Mouse (Mus musculus): ENCODE data around the gene Tusc2.

Tusc2 gene

DNA sequence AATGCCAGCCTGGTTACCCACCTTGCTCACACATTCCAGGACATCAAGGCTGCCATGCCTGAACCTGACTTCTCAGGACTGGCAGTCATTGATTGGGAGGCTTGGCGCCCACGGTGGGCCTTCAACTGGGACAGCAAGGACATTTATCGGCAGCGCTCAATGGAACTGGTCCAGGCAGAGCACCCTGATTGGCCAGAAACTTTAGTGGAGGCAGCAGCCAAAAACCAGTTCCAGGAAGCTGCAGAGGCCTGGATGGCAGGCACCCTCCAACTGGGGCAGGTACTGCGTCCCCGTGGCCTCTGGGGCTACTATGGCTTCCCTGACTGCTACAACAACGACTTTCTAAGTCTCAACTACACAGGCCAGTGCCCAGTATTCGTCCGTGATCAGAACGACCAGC is 14.8 kb downstream of the Tusc2 start:
- Histone ChIP-seq H3K36me3 (ENCODE audit: insufficient read depth, low read length) (peaks cover 23% of the 10 kb centered on the region), H3K4me1 (replicated peaks; ENCODE audit: low read depth, low read length) (peaks cover 82% of the 10 kb centered on the region)
- TF ChIP-seq NANOG (IDR thresholded peaks at IDR 0.05; ENCODE audit: borderline replicate concordance, low read length) (no peak), POU5F1 (IDR thresholded peaks at IDR 0.05; ENCODE audit: borderline replicate concordance, low read length) (no peak), CTCF (conservative IDR thresholded peaks at IDR 0.05; ENCODE audit: low read length) (no peak)

DNA sequence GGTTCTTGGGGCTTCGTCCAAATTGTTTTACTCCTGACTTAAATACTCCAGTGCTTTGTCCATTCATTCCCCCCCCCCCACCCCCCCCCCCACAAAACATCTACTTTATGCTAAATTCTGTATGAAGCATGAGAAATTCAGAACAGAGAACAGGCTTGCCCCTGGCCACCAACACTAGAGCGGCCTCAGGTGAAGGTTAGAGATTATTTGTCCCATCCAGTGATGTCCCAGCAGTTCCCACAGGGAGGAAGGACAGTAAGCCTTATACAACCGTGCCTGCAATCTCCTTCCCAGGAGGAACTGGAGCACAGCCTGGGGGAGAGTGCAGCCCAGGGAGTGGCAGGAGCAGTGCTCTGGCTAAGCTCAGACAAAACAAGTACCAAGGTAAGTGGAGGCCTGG is 15.5 kb downstream of the Tusc2 start, which contains the start of gene Naa80:
Gene Naa80, plus strand, starts transcription at position 301 of the 400 bp plus-strand sequence.
- no peaks in the 10 kb centered on the region for H3K27me3 ChIP-seq (ENCODE audit: insufficient read depth, low read length)
- no peak for TF ChIP-seq POU5F1 (IDR thresholded peaks at IDR 0.05; ENCODE audit: borderline replicate concordance, low read length)
- TF ChIP-seq CTCF (conservative IDR thresholded peaks at IDR 0.05; ENCODE audit: low read length), result no peak
- TF ChIP-seq NANOG (IDR thresholded peaks at IDR 0.05; ENCODE audit: borderline replicate concordance, low read length), result no peak
- no peaks in the 10 kb centered on the region for H3K9me3 ChIP-seq (ENCODE audit: low read length)
- peaks cover 85% of the 10 kb centered on the region for H3K4me1 ChIP-seq (replicated peaks; ENCODE audit: low read depth, low read length)
- H3K36me3 ChIP-seq (ENCODE audit: insufficient read depth, low read length), result peaks cover 26% of the 10 kb centered on the region
- peak within 1 kb of the TSS; percentile 77; the same call in 1 of the 2 replicates for H3K4me3 ChIP-seq (replicated peaks; ENCODE audit: low read length)

More for the DNA sequence above, 14.8 kb downstream of the Tusc2 start:
- H3K27me3 ChIP-seq (ENCODE audit: insufficient read depth, low read length), result no peaks in the 10 kb centered on the region
- no peaks in the 10 kb centered on the region for H3K9me3 ChIP-seq (ENCODE audit: low read length)
- H3K4me3 ChIP-seq (replicated peaks; ENCODE audit: low read length), result peak overlapping the region; percentile 77; the same call in 1 of the 2 replicates

DNA sequence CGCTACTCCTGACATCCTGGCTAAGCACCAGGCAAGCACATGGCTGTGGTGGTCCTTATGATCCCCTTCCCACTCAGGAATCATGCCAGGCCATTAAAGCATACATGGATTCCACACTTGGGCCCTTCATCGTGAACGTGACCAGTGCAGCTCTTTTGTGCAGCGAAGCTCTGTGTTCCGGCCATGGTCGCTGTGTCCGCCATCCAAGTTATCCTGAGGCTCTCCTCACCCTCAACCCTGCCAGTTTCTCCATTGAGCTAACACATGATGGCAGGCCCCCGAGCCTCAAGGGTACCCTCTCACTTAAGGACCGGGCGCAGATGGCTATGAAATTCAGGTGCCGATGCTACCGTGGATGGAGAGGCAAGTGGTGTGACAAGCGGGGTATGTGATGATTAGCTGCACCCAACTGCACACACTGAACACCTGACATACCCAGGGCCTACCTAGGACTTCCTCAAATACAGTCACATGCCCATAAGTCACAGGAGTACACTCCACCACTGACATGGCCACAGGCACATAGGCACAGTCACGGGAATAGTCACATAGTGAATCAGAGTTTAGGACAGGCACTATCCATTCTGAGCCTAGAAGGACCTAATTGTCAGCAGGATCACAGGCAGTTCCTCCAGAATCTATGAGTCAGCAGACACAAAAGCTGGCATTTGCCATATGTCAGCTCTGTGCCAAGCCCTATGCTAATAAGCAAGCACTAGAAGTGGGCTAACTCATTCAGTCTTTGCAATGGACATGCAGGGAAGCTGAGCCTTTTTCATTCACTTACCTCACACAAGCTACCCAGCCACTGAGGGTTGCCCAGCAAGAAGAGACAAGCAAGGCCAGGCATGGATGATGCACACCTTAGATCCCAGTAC is 16.2 kb downstream of the Tusc2 start:
- TF ChIP-seq CTCF (conservative IDR thresholded peaks at IDR 0.05; ENCODE audit: low read length) (no peak), POU5F1 (IDR thresholded peaks at IDR 0.05; ENCODE audit: borderline replicate concordance, low read length) (no peak), NANOG (IDR thresholded peaks at IDR 0.05; ENCODE audit: borderline replicate concordance, low read length) (no peak)
- H3K27me3 ChIP-seq (ENCODE audit: insufficient read depth, low read length), result no peaks in the 10 kb centered on the region
- H3K4me1 ChIP-seq (replicated peaks; ENCODE audit: low read depth, low read length), result peaks cover 85% of the 10 kb centered on the region
- peaks cover 32% of the 10 kb centered on the region for H3K36me3 ChIP-seq (ENCODE audit: insufficient read depth, low read length)
- H3K4me3 ChIP-seq (replicated peaks; ENCODE audit: low read length), result no peak overlapping the region
- H3K9me3 ChIP-seq (ENCODE audit: low read length), result no peaks in the 10 kb centered on the region

DNA sequence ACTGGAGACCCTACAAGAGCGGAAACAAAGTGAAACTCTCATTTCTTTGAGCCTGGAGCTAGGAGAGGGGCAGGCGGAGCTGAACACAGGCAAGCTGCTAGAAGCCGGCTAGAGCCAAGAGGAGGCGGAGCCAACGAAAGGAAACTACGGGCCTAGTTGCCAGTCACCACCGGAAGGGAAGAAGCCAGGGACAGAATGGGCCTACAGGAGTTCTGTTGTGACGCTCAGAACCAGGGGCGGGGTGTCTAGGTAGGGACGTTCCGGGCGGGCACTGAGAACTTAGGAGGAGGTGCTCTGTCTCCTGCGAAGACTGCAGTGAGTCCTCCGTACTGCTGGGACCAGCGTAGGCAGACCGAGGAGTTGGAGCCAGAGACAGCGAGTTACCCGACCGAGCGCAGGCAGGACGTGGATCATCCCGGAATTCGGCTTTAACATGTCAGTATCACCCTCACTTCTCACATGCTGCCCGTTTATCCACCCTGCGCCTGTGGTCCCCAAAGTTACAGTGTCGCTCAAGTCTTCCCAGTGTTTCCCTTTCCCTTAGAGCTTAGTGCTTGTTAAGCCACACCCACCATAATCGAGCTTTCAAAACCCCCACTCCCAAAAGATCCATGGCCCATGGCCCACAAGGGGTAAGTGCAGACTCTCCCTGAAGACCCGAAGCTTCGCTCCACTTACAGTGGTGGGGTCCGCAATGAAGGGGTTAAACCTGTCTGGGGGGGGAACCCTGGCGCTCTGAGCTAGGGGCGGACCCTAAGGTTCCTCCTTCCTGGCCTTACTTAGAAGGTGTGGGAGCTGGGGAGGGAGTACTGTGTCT is 17.7 kb downstream of the Tusc2 start, which contains the start of gene Hyal3:
Gene Hyal3, plus strand, starts transcription at position 318 of the 817 bp plus-strand sequence.
- no peaks in the 10 kb centered on the region for H3K9me3 ChIP-seq (ENCODE audit: low read length)
- peak within 1 kb of the TSS; percentile 83 for H3K4me3 ChIP-seq (replicated peaks; ENCODE audit: low read length)
- H3K4me1 ChIP-seq (replicated peaks; ENCODE audit: low read depth, low read length), result peaks cover 75% of the 10 kb centered on the region
- H3K27me3 ChIP-seq (ENCODE audit: insufficient read depth, low read length), result no peaks in the 10 kb centered on the region
- no peak for TF ChIP-seq POU5F1 (IDR thresholded peaks at IDR 0.05; ENCODE audit: borderline replicate concordance, low read length)
- no peak for TF ChIP-seq CTCF (conservative IDR thresholded peaks at IDR 0.05; ENCODE audit: low read length)
- TF ChIP-seq NANOG (IDR thresholded peaks at IDR 0.05; ENCODE audit: borderline replicate concordance, low read length), result no peak
- peaks cover 36% of the 10 kb centered on the region for H3K36me3 ChIP-seq (ENCODE audit: insufficient read depth, low read length)

DNA sequence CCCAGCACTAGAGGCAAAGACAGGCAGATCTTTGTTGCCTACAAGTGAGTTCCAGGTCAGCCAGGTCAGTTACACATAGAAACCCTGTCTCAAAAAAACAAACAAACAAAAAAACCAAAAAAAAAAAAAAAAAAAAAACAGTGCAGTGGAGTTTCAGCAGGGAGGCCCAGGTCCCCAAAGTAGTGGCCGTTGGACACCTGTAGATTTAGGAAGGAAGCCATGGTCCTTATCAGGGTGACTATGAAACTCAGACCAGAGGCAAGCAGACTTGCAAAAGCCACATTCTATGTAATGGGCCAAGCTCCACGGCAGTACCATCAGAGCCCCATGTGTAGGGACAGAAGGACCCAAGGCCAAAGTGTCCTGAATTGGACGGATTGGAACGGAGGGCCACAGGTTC is 18.5 kb downstream of the Tusc2 start:
- Histone ChIP-seq H3K36me3 (ENCODE audit: insufficient read depth, low read length) (peaks cover 36% of the 10 kb centered on the region), H3K4me3 (replicated peaks; ENCODE audit: low read length) (peak overlapping the region; percentile 83), H3K4me1 (replicated peaks; ENCODE audit: low read depth, low read length) (peaks cover 71% of the 10 kb centered on the region), H3K9me3 (ENCODE audit: low read length) (no peaks in the 10 kb centered on the region), H3K27me3 (ENCODE audit: insufficient read depth, low read length) (no peaks in the 10 kb centered on the region)
- no peak for TF ChIP-seq POU5F1 (IDR thresholded peaks at IDR 0.05; ENCODE audit: borderline replicate concordance, low read length)
- no peak for TF ChIP-seq NANOG (IDR thresholded peaks at IDR 0.05; ENCODE audit: borderline replicate concordance, low read length)
- no peak for TF ChIP-seq CTCF (conservative IDR thresholded peaks at IDR 0.05; ENCODE audit: low read length)

DNA sequence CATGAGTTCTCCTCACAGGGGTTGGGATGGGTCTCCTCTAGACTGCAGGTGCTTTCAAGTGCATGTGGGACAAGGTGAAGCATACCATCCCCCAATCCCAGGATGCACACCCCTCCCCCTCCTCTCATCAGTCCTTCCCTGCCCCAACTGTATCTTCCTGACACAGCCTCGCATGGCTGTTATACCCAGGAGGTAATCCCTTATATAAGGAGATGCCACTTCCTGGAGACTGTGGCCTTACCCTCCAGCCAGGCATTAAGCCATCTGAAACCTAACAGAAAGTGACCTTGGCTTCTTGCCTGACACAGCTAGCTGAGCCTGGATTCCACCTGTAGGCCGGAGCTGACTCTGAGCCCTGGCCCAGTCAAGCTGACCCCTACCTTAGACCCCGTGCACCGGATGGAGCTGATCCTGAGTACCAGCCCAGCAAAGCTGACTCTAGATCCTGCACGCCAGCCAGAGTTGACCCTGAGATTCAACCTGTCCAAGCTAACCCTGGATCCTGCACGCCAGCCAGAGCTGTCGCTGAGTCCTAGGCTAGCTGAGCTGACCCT is 19.5 kb downstream of the Tusc2 start:
- H3K4me1 ChIP-seq (replicated peaks; ENCODE audit: low read depth, low read length), result peaks cover 64% of the 10 kb centered on the region
- H3K4me3 ChIP-seq (replicated peaks; ENCODE audit: low read length), result no peak overlapping the region
- no peak for TF ChIP-seq CTCF (conservative IDR thresholded peaks at IDR 0.05; ENCODE audit: low read length)
- no peak for TF ChIP-seq NANOG (IDR thresholded peaks at IDR 0.05; ENCODE audit: borderline replicate concordance, low read length)
- no peak for TF ChIP-seq POU5F1 (IDR thresholded peaks at IDR 0.05; ENCODE audit: borderline replicate concordance, low read length)
- no peaks in the 10 kb centered on the region for H3K9me3 ChIP-seq (ENCODE audit: low read length)
- no peaks in the 10 kb centered on the region for H3K27me3 ChIP-seq (ENCODE audit: insufficient read depth, low read length)
- H3K36me3 ChIP-seq (ENCODE audit: insufficient read depth, low read length), result peaks cover 36% of the 10 kb centered on the region

DNA sequence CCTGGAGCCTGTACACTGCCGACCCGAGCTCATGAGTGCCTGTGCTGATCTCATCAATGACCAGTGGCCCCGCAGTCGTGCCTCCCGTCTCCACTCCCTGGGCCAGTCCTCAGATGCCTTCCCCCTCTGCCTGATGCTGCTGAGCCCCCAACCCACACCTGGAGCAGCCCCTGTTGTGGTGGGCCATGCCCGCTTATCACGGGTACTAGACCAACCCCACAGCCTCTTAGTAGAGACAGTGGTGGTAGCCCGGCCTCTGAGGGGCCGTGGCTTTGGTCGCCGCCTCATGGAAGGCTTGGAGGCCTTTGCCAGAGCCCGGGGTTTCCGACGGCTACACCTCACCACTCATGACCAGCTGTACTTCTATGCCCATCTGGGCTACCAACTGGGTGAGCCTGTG is 20.1 kb downstream of the Tusc2 start:
- Histone ChIP-seq H3K36me3 (ENCODE audit: insufficient read depth, low read length) (peaks cover 36% of the 10 kb centered on the region), H3K9me3 (ENCODE audit: low read length) (no peaks in the 10 kb centered on the region), H3K4me3 (replicated peaks; ENCODE audit: low read length) (no peak overlapping the region), H3K27me3 (ENCODE audit: insufficient read depth, low read length) (no peaks in the 10 kb centered on the region), H3K4me1 (replicated peaks; ENCODE audit: low read depth, low read length) (peaks cover 61% of the 10 kb centered on the region)
- TF ChIP-seq NANOG (IDR thresholded peaks at IDR 0.05; ENCODE audit: borderline replicate concordance, low read length) (no peak), POU5F1 (IDR thresholded peaks at IDR 0.05; ENCODE audit: borderline replicate concordance, low read length) (no peak)

DNA sequence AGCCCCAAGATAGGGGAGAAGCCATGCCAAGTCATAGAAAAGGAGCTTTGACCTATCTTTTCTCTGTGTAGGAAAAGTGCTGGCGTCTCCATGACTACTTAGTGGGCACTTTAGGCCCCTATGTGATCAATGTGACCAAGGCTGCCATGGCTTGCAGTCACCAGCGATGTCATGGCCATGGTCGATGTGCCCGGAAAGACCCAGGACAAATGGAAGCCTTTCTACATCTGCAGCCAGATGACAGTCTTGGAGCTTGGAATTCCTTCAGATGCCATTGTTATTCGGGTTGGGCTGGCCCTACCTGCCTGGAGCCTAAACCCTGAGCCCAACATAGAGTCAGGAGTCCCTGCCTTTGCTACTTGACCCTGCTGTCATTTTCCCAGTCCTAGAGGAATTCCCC is 23.4 kb downstream of the Tusc2 start:
- Histone ChIP-seq H3K4me1 (replicated peaks; ENCODE audit: low read depth, low read length) (peaks cover 63% of the 10 kb centered on the region), H3K36me3 (ENCODE audit: insufficient read depth, low read length) (peaks cover 54% of the 10 kb centered on the region), H3K4me3 (replicated peaks; ENCODE audit: low read length) (peak overlapping the region; percentile 17; the same call in 1 of the 2 replicates), H3K27me3 (ENCODE audit: insufficient read depth, low read length) (no peaks in the 10 kb centered on the region), H3K9me3 (ENCODE audit: low read length) (no peaks in the 10 kb centered on the region)
- TF ChIP-seq CTCF (conservative IDR thresholded peaks at IDR 0.05; ENCODE audit: low read length), result no peak
- TF ChIP-seq NANOG (IDR thresholded peaks at IDR 0.05; ENCODE audit: borderline replicate concordance, low read length), result no peak
- TF ChIP-seq POU5F1 (IDR thresholded peaks at IDR 0.05; ENCODE audit: borderline replicate concordance, low read length), result no peak

All from E14TG2a.4 (cell line).